Mouse (Mus musculus) liver, embryonic 16.5 days (tissue): ENCODE results near the gene Olfr1443. TPM values are rescaled to one million over a fixed set of nuclear protein-coding genes. Genes with fewer than 3 reads are reported as not detected.
"Not testable (repeated sequence)": the region's sequence is repeated elsewhere in the genome, so short reads cannot be mapped to it uniquely, and the experiment has no call there.

Experiments
- ATAC-seq: fragments of 200-750 bp; cut with Nextera tagmentation; 2 replicates; pipeline ENCODE4 v1.8.0; 2017; ENCODE audit warnings: low read depth, mild to moderate bottlenecking, moderate number of reproducible peaks, moderate library complexity
- H3K27ac ChIP-seq: fragments of 300-500 bp; sonication (generic); 2 replicates; pipeline ENCODE4 v1.5.1; 2014; ENCODE audit warnings: mild to moderate bottlenecking, low read length
- H3K27me3 ChIP-seq: fragments of 300-500 bp; sonication (generic); 2 replicates; pipeline ENCODE4 v1.6.1; 2014; ENCODE audit warnings: low read depth, low read length, mixed read lengths; ENCODE audit not compliant: control insufficient read depth, insufficient read depth
- H3K36me3 ChIP-seq: fragments of 300-500 bp; sonication (generic); 2 replicates; pipeline ENCODE4 v1.6.1; 2014; ENCODE audit warnings: mild to moderate bottlenecking; ENCODE audit not compliant: control insufficient read depth, insufficient read depth
- H3K4me1 ChIP-seq: fragments of 300-500 bp; sonication (generic); 2 replicates; pipeline ENCODE4 v1.6.1; 2014; ENCODE audit warnings: low read depth, low read length, mixed read lengths; ENCODE audit not compliant: control insufficient read depth
- H3K4me2 ChIP-seq: fragments of 300-500 bp; sonication (generic); 2 replicates; pipeline ENCODE4 v1.6.1; 2014; ENCODE audit warnings: low read depth, low read length, mixed read lengths
- H3K4me3 ChIP-seq: fragments of 300-500 bp; sonication (generic); 2 replicates; pipeline ENCODE4 v1.5.1; 2014; ENCODE audit warnings: low read depth, mild to moderate bottlenecking, low read length
- H3K9ac ChIP-seq: fragments of 300-500 bp; sonication (generic); 2 replicates; pipeline ENCODE4 v1.6.1; 2014; ENCODE audit warnings: low read depth, low read length
- H3K9me3 ChIP-seq: fragments of 300-500 bp; sonication (generic); replicated peaks from 2 replicates; pipeline ENCODE4 v1.6.1; 2016; ENCODE audit warnings: low read length; ENCODE audit not compliant: control insufficient read depth
- WGBS: fragments of 180-500 bp; shearing (Covaris S2); extraction: QIAGEN DNeasy Blood & Tissue Kit; methylation state at CpG from one replicate; pipeline ENCODE4 v1.1.7; 2014; ENCODE audit not compliant: insufficient replicate concordance; 5-methylcytosine and 5-hydroxymethylcytosine counted together
- polyA plus RNA-seq: library from polyadenylated mRNA; unstranded; fragments of >200 nt; fragmentation: Nextera tagmentation; extraction: Ambion mirVana; gene quantifications from 2 replicates; pipeline ENCODE4 v1.2.1, GENCODE M21; 2015

Gene Olfr1443
- polyA plus RNA-seq, 1 experiment from 2014 or later: not detected

- Histone ChIP-seq H3K4me3 (no peak overlapping the region), H3K9ac (no peak overlapping the region), H3K36me3 (no peaks in the 10 kb centered on the region), H3K27ac (no peak overlapping the region), H3K4me1 (no peaks in the 10 kb centered on the region), H3K9me3 (no peaks in the 10 kb centered on the region), H3K4me2 (no peak overlapping the region), H3K27me3 (no peaks in the 10 kb centered on the region)
- no peak for ATAC-seq
- WGBS: 54% methylated on average over 4 of the region's 4 CpGs
Observed at GRCm38 (mm10) chr19:12671051-12671450, 6.9 kb upstream of the Olfr1443 start.

- ATAC-seq: no peak
- no peak overlapping the region for H3K9ac ChIP-seq
- no peak overlapping the region for H3K27ac ChIP-seq
- H3K4me1 ChIP-seq: no peaks in the 10 kb centered on the region
- H3K9me3 ChIP-seq: no peaks in the 10 kb centered on the region
- H3K27me3 ChIP-seq: no peaks in the 10 kb centered on the region
- H3K36me3 ChIP-seq: no peaks in the 10 kb centered on the region
- H3K4me3 ChIP-seq: no peak overlapping the region
- H3K4me2 ChIP-seq: no peak overlapping the region
Observed at GRCm38 (mm10) chr19:12684638-12685037, 6.7 kb downstream of the Olfr1443 start.

- ATAC-seq: no peak
- no peak overlapping the region for H3K4me3 ChIP-seq
- no peak overlapping the region for H3K9ac ChIP-seq
- H3K27me3 ChIP-seq: no peaks in the 10 kb centered on the region
- no peaks in the 10 kb centered on the region for H3K36me3 ChIP-seq
- H3K4me2 ChIP-seq: no peak overlapping the region
- H3K27ac ChIP-seq: no peak overlapping the region
- H3K4me1 ChIP-seq: no peaks in the 10 kb centered on the region
- no peaks in the 10 kb centered on the region for H3K9me3 ChIP-seq
Observed at GRCm38 (mm10) chr19:12685231-12685630, 7.3 kb downstream of the Olfr1443 start.

GRCm38 (mm10) chr19:12695590-12695989, 17.7 kb downstream of the Olfr1443 start, which contains the start of gene Keg1:
Gene Keg1 (plus strand): TSS chr19:12695786.
- Histone ChIP-seq H3K27ac (no peak within 1 kb of the TSS), H3K9me3 (no peaks in the 10 kb centered on the region)

GRCm38 (mm10) chr19:12696221-12696620, 18.3 kb downstream of the Olfr1443 start:
- no peak overlapping the region for H3K27ac ChIP-seq
- H3K4me2 ChIP-seq: no peak overlapping the region
- H3K27me3 ChIP-seq: no peaks in the 10 kb centered on the region
- no peaks in the 10 kb centered on the region for H3K36me3 ChIP-seq
- no peak overlapping the region for H3K4me3 ChIP-seq
- H3K4me1 ChIP-seq: no peaks in the 10 kb centered on the region
- ATAC-seq: no peak
- H3K9ac ChIP-seq: no peak overlapping the region
- H3K9me3 ChIP-seq: no peaks in the 10 kb centered on the region

More at GRCm38 (mm10) chr19:12695590-12695989, 17.7 kb downstream of the Olfr1443 start, which contains the start of gene Keg1:
- H3K9ac ChIP-seq: no peak within 1 kb of the TSS
- WGBS: 39% methylated on average over 3 of the region's 3 CpGs
- H3K4me2 ChIP-seq: no peak within 1 kb of the TSS
- H3K36me3 ChIP-seq: no peaks in the 10 kb centered on the region
- ATAC-seq: peak; percentile 35; the same call in 1 of the 2 replicates
- no peak within 1 kb of the TSS for H3K4me3 ChIP-seq
- no peaks in the 10 kb centered on the region for H3K27me3 ChIP-seq
- H3K4me1 ChIP-seq: no peaks in the 10 kb centered on the region

- H3K4me2 ChIP-seq: no peak overlapping the region
- no peak overlapping the region for H3K4me3 ChIP-seq
- WGBS: 63% methylated on average over 2 of the region's 2 CpGs
- no peaks in the 10 kb centered on the region for H3K36me3 ChIP-seq
- no peak overlapping the region for H3K9ac ChIP-seq
- H3K9me3 ChIP-seq: no peaks in the 10 kb centered on the region
- no peak for ATAC-seq
- no peaks in the 10 kb centered on the region for H3K4me1 ChIP-seq
- H3K27ac ChIP-seq: no peak overlapping the region
- no peaks in the 10 kb centered on the region for H3K27me3 ChIP-seq
Observed at GRCm38 (mm10) chr19:12708458-12708857, 30.5 kb downstream of the Olfr1443 start.

- Histone ChIP-seq H3K4me3 (no peak overlapping the region), H3K9me3 (no peaks in the 10 kb centered on the region), H3K4me1 (no peaks in the 10 kb centered on the region), H3K36me3 (no peaks in the 10 kb centered on the region), H3K9ac (no peak overlapping the region), H3K27me3 (no peaks in the 10 kb centered on the region), H3K4me2 (no peak overlapping the region), H3K27ac (no peak overlapping the region)
- no peak for ATAC-seq
Observed at GRCm38 (mm10) chr19:12708986-12709385, 31.1 kb downstream of the Olfr1443 start.

- no peak overlapping the region for H3K4me3 ChIP-seq
- H3K9me3 ChIP-seq: no peaks in the 10 kb centered on the region
- H3K9ac ChIP-seq: no peak overlapping the region
- no peaks in the 10 kb centered on the region for H3K27me3 ChIP-seq
- no peak overlapping the region for H3K4me2 ChIP-seq
- no peaks in the 10 kb centered on the region for H3K4me1 ChIP-seq
- H3K36me3 ChIP-seq: no peaks in the 10 kb centered on the region
- no peak for ATAC-seq
- 61% methylated on average over 6 of the region's 6 CpGs for WGBS
- no peak overlapping the region for H3K27ac ChIP-seq
Observed at GRCm38 (mm10) chr19:12719189-12719588, 41.3 kb downstream of the Olfr1443 start.

- Histone ChIP-seq H3K27ac (no peak overlapping the region), H3K27me3 (no peaks in the 10 kb centered on the region), H3K9ac (no peak overlapping the region), H3K4me1 (no peaks in the 10 kb centered on the region), H3K36me3 (no peaks in the 10 kb centered on the region), H3K4me3 (no peak overlapping the region), H3K4me2 (no peak overlapping the region), H3K9me3 (no peaks in the 10 kb centered on the region)
- 25% methylated on average over 2 of the region's 2 CpGs for WGBS
- no peak for ATAC-seq
Observed at GRCm38 (mm10) chr19:12720463-12720862, 42.6 kb downstream of the Olfr1443 start.

- 58% methylated on average over 5 of the region's 5 CpGs for WGBS
- H3K27ac ChIP-seq, H3K4me3 ChIP-seq, ATAC-seq, H3K4me2 ChIP-seq, H3K27me3 ChIP-seq, H3K9ac ChIP-seq, H3K4me1 ChIP-seq, H3K9me3 ChIP-seq, H3K36me3 ChIP-seq: not testable (repeated sequence)
Observed at GRCm38 (mm10) chr19:12720919-12721318, 43.0 kb downstream of the Olfr1443 start.
